Mouse (Mus musculus) liver, adult 2 months (tissue): Measurements from ENCODE around the gene Slc25a4.

Experiments used
- CTCF ChIP-seq: fragments of 200-500 bp; IDR thresholded peaks from 2 replicates; pipeline ENCODE4 v1.5.1; 2011; ENCODE audit warnings: low read depth, low read length, control low read depth
- POLR2A ChIP-seq: fragments of 200-500 bp; IDR thresholded peaks from 2 replicates; pipeline ENCODE4 v1.6.1; 2011; ENCODE audit warnings: low read length, control low read depth; ENCODE audit not compliant: insufficient read depth; ENCODE audit errors: extremely low read depth

GRCm38 (mm10) chr8:46234736-46235135 lies 23.7 kb upstream of the Slc25a4 start:
- TF ChIP-seq CTCF (no peak), POLR2A (no peak)
